Mouse (Mus musculus) C2C12 (cell line): ENCODE data around the gene Tcte2.

Experiments used
- CEBPB ChIP-seq: IDR thresholded peaks from one replicate; pipeline ENCODE4 v1.6.1; 2011; ENCODE audit warnings: low read depth, mild to moderate bottlenecking, control low read depth, moderate library complexity
- CTCF ChIP-seq: IDR thresholded peaks from one replicate; pipeline ENCODE4 v1.5.1; 2011; ENCODE audit not compliant: control insufficient read depth, insufficient read depth, insufficient read length
- FOSL1 ChIP-seq: IDR thresholded peaks from one replicate; pipeline ENCODE4 v1.8.0; 2011; ENCODE audit warnings: mild to moderate bottlenecking, low read length; ENCODE audit not compliant: poor library complexity, insufficient read depth, severe bottlenecking
- MAX ChIP-seq: IDR thresholded peaks from one replicate; pipeline ENCODE4 v1.6.1; 2011; ENCODE audit warnings: mild to moderate bottlenecking, control low read depth
- MYOD1 ChIP-seq: IDR thresholded peaks from one replicate; pipeline ENCODE4 v1.6.1; 2011; ENCODE audit warnings: low read depth; ENCODE audit not compliant: control insufficient read depth, insufficient read length
- MYOG ChIP-seq: IDR thresholded peaks from one replicate; pipeline ENCODE4 v1.6.1; 2011; ENCODE audit not compliant: control insufficient read depth, insufficient read length; ENCODE audit errors: extremely low read depth
- USF1 ChIP-seq: IDR thresholded peaks from one replicate; pipeline ENCODE4 v1.6.1; 2011; ENCODE audit warnings: low read depth, mild to moderate bottlenecking, control low read depth, moderate library complexity

DNA sequence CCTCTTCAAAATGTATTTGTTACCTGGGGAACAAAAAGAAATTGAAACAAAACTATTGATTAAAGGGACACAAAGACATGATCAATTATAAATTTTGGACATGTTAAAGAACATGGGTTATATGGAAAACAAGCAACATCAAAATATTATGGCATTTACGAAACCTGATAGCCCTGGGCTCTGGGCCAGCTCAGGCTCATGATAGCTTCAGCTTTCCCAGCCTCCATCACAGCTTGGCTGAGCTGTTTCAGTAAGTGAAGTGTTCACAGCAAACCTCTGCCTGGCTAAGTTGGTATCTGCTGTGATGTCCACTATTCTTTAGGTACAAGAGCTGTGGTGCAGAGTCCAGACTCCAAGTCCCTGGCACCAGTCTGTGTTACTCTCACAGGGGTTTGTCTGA lies 67.4 kb downstream of the Tcte2 start:
- no peak for TF ChIP-seq MYOG
- no peak for TF ChIP-seq CTCF
- no peak for TF ChIP-seq USF1
- no peak for TF ChIP-seq MYOD1
- no peak for TF ChIP-seq CEBPB
- TF ChIP-seq MAX = no peak
- TF ChIP-seq FOSL1 = no peak
